Mouse (Mus musculus): ENCODE measurements around the gene Mbtd1. TPM values are rescaled to one million over a fixed set of nuclear protein-coding genes. Genes with fewer than 3 reads are reported as not detected.
"Not testable (repeated sequence)": the region's sequence is repeated elsewhere in the genome, so short reads cannot be mapped to it uniquely, and the experiment has no call there.

Mbtd1 gene
- polyA plus RNA-seq, 1 experiment from 2014 or later = 8.9 TPM

DNA sequence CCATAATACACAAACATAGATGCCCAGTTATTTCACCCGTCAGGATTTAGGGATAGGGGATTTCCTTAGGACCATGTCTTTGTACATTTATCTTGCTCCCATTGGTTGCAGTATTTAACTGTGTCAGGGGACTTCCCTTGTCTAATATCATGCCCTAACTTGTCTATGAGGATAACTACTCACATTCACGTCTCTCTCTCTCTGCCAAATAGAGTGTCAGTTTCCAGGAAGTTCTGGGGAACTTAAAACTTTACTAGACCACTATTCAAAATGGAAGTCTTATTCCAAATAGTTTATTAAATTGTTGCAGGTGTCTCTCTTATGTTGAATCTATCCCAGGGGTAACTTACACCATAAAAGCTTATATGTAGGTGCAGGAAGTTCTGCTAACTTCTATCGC is 26.0 kb downstream of the Mbtd1 start:
- ATAC-seq (ENCODE audit: low FRiP score, low TSS enrichment) (no peak), DNase-seq (ENCODE audit: low spot score) (no peak)
- H3K4me1 ChIP-seq (replicated peaks; ENCODE audit: control insufficient read depth, insufficient read depth) = no peaks in the 10 kb centered on the region
- H3K36me3 ChIP-seq (ENCODE audit: control insufficient read depth, insufficient read depth, low read length) = peaks cover 12% of the 10 kb centered on the region; the same call in 1 of the 2 replicates
- H3K4me2 ChIP-seq (replicated peaks; ENCODE audit: low read depth) = no peak overlapping the region
- H3K9ac ChIP-seq (ENCODE audit: low read length) = no peak overlapping the region
- H3K9me3 ChIP-seq (ENCODE audit: control insufficient read depth, low read length) = no peaks in the 10 kb centered on the region
- H3K27ac ChIP-seq (replicated peaks) = no peak overlapping the region
- no peak overlapping the region for H3K4me3 ChIP-seq (ENCODE audit: low read depth, low read length)
- WGBS = 71% methylated on average over 3 of the region's 3 CpGs
- no peak for TF ChIP-seq CTCF (IDR thresholded peaks at IDR 0.05; ENCODE audit: low read depth)
- no peak for TF ChIP-seq EP300 (optimal IDR thresholded peaks at IDR 0.05)
- H3K27me3 ChIP-seq (ENCODE audit: control insufficient read depth, insufficient read depth, low read length) = no peaks in the 10 kb centered on the region

GRCm38 (mm10) chr11:93915019-93915418 is 29.4 kb downstream of the Mbtd1 start:
- H3K4me1 ChIP-seq (replicated peaks; ENCODE audit: control insufficient read depth, insufficient read depth); H3K9me3 ChIP-seq (ENCODE audit: control insufficient read depth, low read length); H3K27ac ChIP-seq (replicated peaks); DNase-seq (ENCODE audit: low spot score); H3K4me2 ChIP-seq (replicated peaks; ENCODE audit: low read depth); H3K27me3 ChIP-seq (ENCODE audit: control insufficient read depth, insufficient read depth, low read length); H3K9ac ChIP-seq (ENCODE audit: low read length); ATAC-seq (ENCODE audit: low FRiP score, low TSS enrichment); H3K4me3 ChIP-seq (ENCODE audit: low read depth, low read length): not testable (repeated sequence)
- WGBS = 95% methylated on average over 2 of the region's 2 CpGs
- H3K36me3 ChIP-seq (ENCODE audit: control insufficient read depth, insufficient read depth, low read length) = peaks cover 13% of the 10 kb centered on the region; the same call in 1 of the 2 replicates

- Histone ChIP-seq H3K4me3 (ENCODE audit: low read depth, low read length) (no peak overlapping the region), H3K4me2 (replicated peaks; ENCODE audit: low read depth) (no peak overlapping the region), H3K27me3 (ENCODE audit: control insufficient read depth, insufficient read depth, low read length) (no peaks in the 10 kb centered on the region), H3K27ac (replicated peaks) (no peak overlapping the region), H3K4me1 (replicated peaks; ENCODE audit: control insufficient read depth, insufficient read depth) (no peaks in the 10 kb centered on the region), H3K9ac (ENCODE audit: low read length) (no peak overlapping the region), H3K36me3 (ENCODE audit: control insufficient read depth, insufficient read depth, low read length) (peaks cover 20% of the 10 kb centered on the region), H3K9me3 (ENCODE audit: control insufficient read depth, low read length) (no peaks in the 10 kb centered on the region)
- TF ChIP-seq CTCF (IDR thresholded peaks at IDR 0.05; ENCODE audit: low read depth) (0 out of 2 replicates have a peak, but pooled peaks have one; percentile 20), EP300 (optimal IDR thresholded peaks at IDR 0.05) (no peak)
- DNase-seq (ENCODE audit: low spot score) (no peak), ATAC-seq (ENCODE audit: low FRiP score, low TSS enrichment) (no peak)
These were observed 43.5 kb downstream of the Mbtd1 start for GRCm38 (mm10) chr11:93929106-93929505.

DNA sequence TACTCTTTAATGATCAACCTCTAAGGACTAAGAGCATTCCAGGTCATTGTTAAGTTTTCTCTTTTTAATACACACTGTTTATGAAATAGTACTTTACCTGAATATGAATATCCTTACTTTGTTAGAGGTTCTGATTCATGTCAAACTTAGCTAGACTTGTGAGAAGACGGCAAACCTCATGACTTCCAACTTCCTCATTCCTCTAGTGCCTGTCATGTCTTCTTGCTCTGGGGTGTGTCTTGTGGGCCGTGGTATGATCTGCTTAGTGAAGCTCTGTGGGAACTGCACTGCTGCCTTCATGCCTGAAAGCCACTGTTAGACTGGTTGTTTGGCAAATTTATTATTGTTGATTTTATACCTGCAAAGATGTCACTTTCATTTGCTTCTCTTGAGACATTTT is 55.3 kb downstream of the Mbtd1 start:
- ATAC-seq (ENCODE audit: low FRiP score, low TSS enrichment) = no peak

GRCm38 (mm10) chr11:93944986-93945385 is 59.3 kb downstream of the Mbtd1 start:
- no peaks in the 10 kb centered on the region for H3K27me3 ChIP-seq (ENCODE audit: control insufficient read depth, insufficient read depth, low read length)
- no peak overlapping the region for H3K27ac ChIP-seq (replicated peaks)
- H3K4me3 ChIP-seq (ENCODE audit: low read depth, low read length) = no peak overlapping the region
- no peaks in the 10 kb centered on the region; the same call in 1 of the 2 replicates for H3K36me3 ChIP-seq (ENCODE audit: control insufficient read depth, insufficient read depth, low read length)
- no peak overlapping the region for H3K4me2 ChIP-seq (replicated peaks; ENCODE audit: low read depth)
- H3K4me1 ChIP-seq (replicated peaks; ENCODE audit: control insufficient read depth, insufficient read depth) = no peaks in the 10 kb centered on the region
- 74% methylated on average over 3 of the region's 3 CpGs for WGBS
- no peak for DNase-seq (ENCODE audit: low spot score)
- ATAC-seq (ENCODE audit: low FRiP score, low TSS enrichment) = no peak
- no peak for TF ChIP-seq EP300 (optimal IDR thresholded peaks at IDR 0.05)
- no peak for TF ChIP-seq CTCF (IDR thresholded peaks at IDR 0.05; ENCODE audit: low read depth)
- no peak overlapping the region for H3K9ac ChIP-seq (ENCODE audit: low read length)
- H3K9me3 ChIP-seq (ENCODE audit: control insufficient read depth, low read length) = no peaks in the 10 kb centered on the region

More for the DNA sequence above, 55.3 kb downstream of the Mbtd1 start:
- H3K27me3 ChIP-seq (ENCODE audit: control insufficient read depth, insufficient read depth, low read length) = no peaks in the 10 kb centered on the region
- H3K9me3 ChIP-seq (ENCODE audit: control insufficient read depth, low read length) = no peaks in the 10 kb centered on the region
- H3K36me3 ChIP-seq (ENCODE audit: control insufficient read depth, insufficient read depth, low read length) = peaks cover 5% of the 10 kb centered on the region
- H3K9ac ChIP-seq (ENCODE audit: low read length) = no peak overlapping the region
- whole genome bisulfite sequencing = 44% methylated on average over 2 of the region's 2 CpGs
- H3K4me3 ChIP-seq (ENCODE audit: low read depth, low read length) = no peak overlapping the region
- no peak overlapping the region for H3K4me2 ChIP-seq (replicated peaks; ENCODE audit: low read depth)
- no peak overlapping the region for H3K27ac ChIP-seq (replicated peaks)
- DNase-seq (ENCODE audit: low spot score) = no peak
- H3K4me1 ChIP-seq (replicated peaks; ENCODE audit: control insufficient read depth, insufficient read depth) = no peaks in the 10 kb centered on the region
- TF ChIP-seq CTCF (IDR thresholded peaks at IDR 0.05; ENCODE audit: low read depth) (no peak), EP300 (optimal IDR thresholded peaks at IDR 0.05) (no peak)

- no peaks in the 10 kb centered on the region; the same call in 1 of the 2 replicates for H3K36me3 ChIP-seq (ENCODE audit: control insufficient read depth, insufficient read depth, low read length)
These were observed 63.4 kb downstream of the Mbtd1 start for GRCm38 (mm10) chr11:93948887-93949567.

More at GRCm38 (mm10) chr11:93948887-93949567, 63.4 kb downstream of the Mbtd1 start:
- H3K27ac ChIP-seq (replicated peaks) = no peak overlapping the region
- H3K4me3 ChIP-seq (ENCODE audit: low read depth, low read length) = no peak overlapping the region
- no peaks in the 10 kb centered on the region for H3K9me3 ChIP-seq (ENCODE audit: control insufficient read depth, low read length)
- H3K4me1 ChIP-seq (replicated peaks; ENCODE audit: control insufficient read depth, insufficient read depth) = no peaks in the 10 kb centered on the region
- WGBS = 85% methylated on average over 9 of the region's 9 CpGs
- ATAC-seq (ENCODE audit: low FRiP score, low TSS enrichment) = 0 out of 2 replicates have a peak, but pooled peaks have one; percentile 30
- DNase-seq (ENCODE audit: low spot score) = no peak
- no peak overlapping the region for H3K9ac ChIP-seq (ENCODE audit: low read length)
- H3K4me2 ChIP-seq (replicated peaks; ENCODE audit: low read depth) = no peak overlapping the region
- no peaks in the 10 kb centered on the region for H3K27me3 ChIP-seq (ENCODE audit: control insufficient read depth, insufficient read depth, low read length)
- no peak for TF ChIP-seq EP300 (optimal IDR thresholded peaks at IDR 0.05)
- TF ChIP-seq CTCF (IDR thresholded peaks at IDR 0.05; ENCODE audit: low read depth) = no peak

Measured in stomach, postnatal 0 days (tissue).